Mouse (Mus musculus): ENCODE data around the gene Olfr1252. TPM values are rescaled to one million over a fixed set of nuclear protein-coding genes. Genes with fewer than 3 reads are reported as not detected.

Gene Olfr1252
- not detected in 2 replicates for polyA plus RNA-seq (2012; rRNA removed)

GRCm38 (mm10) chr2:89724912-89725311 is at the start of gene Olfr1252:
Gene Olfr1252, minus strand, starts transcription at chr2:89725012.
- TF ChIP-seq POLR2A (IDR thresholded peaks at IDR 0.05; ENCODE audit: low read depth, low read length) = no peak
- TF ChIP-seq CTCF (IDR thresholded peaks at IDR 0.05; ENCODE audit: extremely low read depth, insufficient read depth, insufficient read length, insufficient replicate concordance) = no peak
- DNase-seq (ENCODE audit: low read depth in 1 of 2, low spot score in 2 of 2) = no peak
- 51% methylated on average over 1 of the region's 1 CpGs for WGBS

GRCm38 (mm10) chr2:89756990-89757389 is 32.2 kb upstream of the Olfr1252 start, which contains the start of gene Olfr1253:
Gene Olfr1253, minus strand, starts transcription at chr2:89757090.
- H3K36me3 ChIP-seq (ENCODE audit: control insufficient read depth, insufficient read depth, low read length) = no peaks in the 10 kb centered on the region
- TF ChIP-seq POLR2A (IDR thresholded peaks at IDR 0.05; ENCODE audit: low read depth, low read length) = no peak
- no peak for TF ChIP-seq CTCF (IDR thresholded peaks at IDR 0.05; ENCODE audit: extremely low read depth, insufficient read depth, insufficient read length, insufficient replicate concordance)
- DNase-seq (ENCODE audit: low read depth in 1 of 2, low spot score in 2 of 2) = no peak
- no peak within 1 kb of the TSS; the same call in 1 of the 2 replicates for H3K4me3 ChIP-seq (ENCODE audit: extremely low read depth, insufficient read depth, insufficient read length)
- no peak within 1 kb of the TSS for H3K27ac ChIP-seq (ENCODE audit: insufficient read depth, low read length)
- H3K4me1 ChIP-seq (ENCODE audit: control insufficient read depth, insufficient read depth, insufficient read length) = no peaks in the 10 kb centered on the region
- no peaks in the 10 kb centered on the region for H3K27me3 ChIP-seq (ENCODE audit: control insufficient read depth, insufficient read depth, low read length)
- WGBS = 92% methylated on average over 1 of the region's 1 CpGs

More at GRCm38 (mm10) chr2:89724912-89725311, at the start of gene Olfr1252:
- Histone ChIP-seq H3K4me1 (ENCODE audit: control insufficient read depth, insufficient read depth, insufficient read length) (no peaks in the 10 kb centered on the region), H3K36me3 (ENCODE audit: control insufficient read depth, insufficient read depth, low read length) (no peaks in the 10 kb centered on the region), H3K27ac (ENCODE audit: insufficient read depth, low read length) (no peak within 1 kb of the TSS), H3K27me3 (ENCODE audit: control insufficient read depth, insufficient read depth, low read length) (no peaks in the 10 kb centered on the region), H3K4me3 (ENCODE audit: extremely low read depth, insufficient read depth, insufficient read length) (no peak within 1 kb of the TSS)

- 82% methylated on average over 6 of the region's 6 CpGs for WGBS
- no peak for TF ChIP-seq CTCF (IDR thresholded peaks at IDR 0.05; ENCODE audit: extremely low read depth, insufficient read depth, insufficient read length, insufficient replicate concordance)
- TF ChIP-seq POLR2A (IDR thresholded peaks at IDR 0.05; ENCODE audit: low read depth, low read length) = no peak
Measured at GRCm38 (mm10) chr2:89691980-89692379, 32.8 kb downstream of the Olfr1252 start.

GRCm38 (mm10) chr2:89671836-89672235 is 53.0 kb downstream of the Olfr1252 start, which contains the start of gene Olfr1251:
Gene Olfr1251, minus strand, starts transcription at chr2:89671936.
- TF ChIP-seq CTCF (IDR thresholded peaks at IDR 0.05; ENCODE audit: extremely low read depth, insufficient read depth, insufficient read length, insufficient replicate concordance) = no peak
- TF ChIP-seq POLR2A (IDR thresholded peaks at IDR 0.05; ENCODE audit: low read depth, low read length) = no peak
- Histone ChIP-seq H3K4me3 (ENCODE audit: extremely low read depth, insufficient read depth, insufficient read length) (no peak within 1 kb of the TSS; the same call in 1 of the 2 replicates), H3K36me3 (ENCODE audit: control insufficient read depth, insufficient read depth, low read length) (no peaks in the 10 kb centered on the region), H3K27ac (ENCODE audit: insufficient read depth, low read length) (no peak within 1 kb of the TSS), H3K4me1 (ENCODE audit: control insufficient read depth, insufficient read depth, insufficient read length) (no peaks in the 10 kb centered on the region), H3K27me3 (ENCODE audit: control insufficient read depth, insufficient read depth, low read length) (no peaks in the 10 kb centered on the region)
- DNase-seq (ENCODE audit: low read depth in 1 of 2, low spot score in 2 of 2) = no peak

More at GRCm38 (mm10) chr2:89691980-89692379, 32.8 kb downstream of the Olfr1252 start:
- Histone ChIP-seq H3K4me3 (ENCODE audit: extremely low read depth, insufficient read depth, insufficient read length) (no peak overlapping the region), H3K27me3 (ENCODE audit: control insufficient read depth, insufficient read depth, low read length) (no peaks in the 10 kb centered on the region), H3K27ac (ENCODE audit: insufficient read depth, low read length) (no peak overlapping the region), H3K36me3 (ENCODE audit: control insufficient read depth, insufficient read depth, low read length) (no peaks in the 10 kb centered on the region), H3K4me1 (ENCODE audit: control insufficient read depth, insufficient read depth, insufficient read length) (no peaks in the 10 kb centered on the region)
- DNase-seq (ENCODE audit: low read depth in 1 of 2, low spot score in 2 of 2) = no peak

Other genes with a start within 250 kb of the Olfr1252 start
- gene Olfr1241, start 237.9 kb downstream of the Olfr1252 start, polyA plus RNA-seq (2012; rRNA removed) = not detected in 2 replicates
- gene Olfr1242, start 226.7 kb downstream of the Olfr1252 start, polyA plus RNA-seq (2012; rRNA removed) = not detected in 2 replicates
- gene Olfr1243, start 193.5 kb downstream of the Olfr1252 start, polyA plus RNA-seq (2012; rRNA removed) = not detected in 2 replicates
- not detected in 2 replicates for gene Olfr1245, start 146.6 kb downstream of the Olfr1252 start, polyA plus RNA-seq (2012; rRNA removed)
- not detected in 2 replicates for gene Olfr1246, start 131.9 kb downstream of the Olfr1252 start, polyA plus RNA-seq (2012; rRNA removed)
- gene Olfr1247, start 110.9 kb downstream of the Olfr1252 start, polyA plus RNA-seq (2012; rRNA removed) = not detected in 2 replicates
- gene Olfr1248, start 106.8 kb downstream of the Olfr1252 start, polyA plus RNA-seq (2012; rRNA removed) = not detected in 2 replicates
- gene Olfr1249, start 90.0 kb downstream of the Olfr1252 start, polyA plus RNA-seq (2012; rRNA removed) = not detected in 2 replicates
- not detected in 2 replicates for gene Olfr1250, start 63.5 kb downstream of the Olfr1252 start, polyA plus RNA-seq (2012; rRNA removed)
- not detected in 2 replicates for gene Olfr1251, start 53.1 kb downstream of the Olfr1252 start, polyA plus RNA-seq (2012; rRNA removed)
- not detected in 2 replicates for gene Olfr1253, start 32.1 kb upstream of the Olfr1252 start, polyA plus RNA-seq (2012; rRNA removed)
- not detected in 2 replicates for gene Olfr1254, start 68.6 kb upstream of the Olfr1252 start, polyA plus RNA-seq (2012; rRNA removed)
- not detected in 2 replicates for gene Olfr1255, start 87.0 kb upstream of the Olfr1252 start, polyA plus RNA-seq (2012; rRNA removed)
- gene Olfr1256, start 116.5 kb upstream of the Olfr1252 start, polyA plus RNA-seq (2012; rRNA removed) = not detected in 2 replicates
- not detected in 2 replicates for gene Olfr48, start 123.2 kb upstream of the Olfr1252 start, polyA plus RNA-seq (2012; rRNA removed)
- gene Olfr1257, start 153.4 kb upstream of the Olfr1252 start, polyA plus RNA-seq (2012; rRNA removed) = not detected in 2 replicates
- not detected in 2 replicates for gene Olfr1258, start 202.3 kb upstream of the Olfr1252 start, polyA plus RNA-seq (2012; rRNA removed)
- gene Olfr1259, start 223.7 kb upstream of the Olfr1252 start, polyA plus RNA-seq (2012; rRNA removed) = not detected in 2 replicates
- gene Olfr1260, start 249.3 kb upstream of the Olfr1252 start, polyA plus RNA-seq (2012; rRNA removed) = not detected in 2 replicates

Measured in spleen, adult 2 months (tissue).